Mouse (Mus musculus): Measurements from ENCODE around the gene Fkbp5.
"Not testable (repeated sequence)": the region's sequence is repeated elsewhere in the genome, so short reads cannot be mapped to it uniquely, and the experiment has no call there.

Fkbp5 gene

DNA sequence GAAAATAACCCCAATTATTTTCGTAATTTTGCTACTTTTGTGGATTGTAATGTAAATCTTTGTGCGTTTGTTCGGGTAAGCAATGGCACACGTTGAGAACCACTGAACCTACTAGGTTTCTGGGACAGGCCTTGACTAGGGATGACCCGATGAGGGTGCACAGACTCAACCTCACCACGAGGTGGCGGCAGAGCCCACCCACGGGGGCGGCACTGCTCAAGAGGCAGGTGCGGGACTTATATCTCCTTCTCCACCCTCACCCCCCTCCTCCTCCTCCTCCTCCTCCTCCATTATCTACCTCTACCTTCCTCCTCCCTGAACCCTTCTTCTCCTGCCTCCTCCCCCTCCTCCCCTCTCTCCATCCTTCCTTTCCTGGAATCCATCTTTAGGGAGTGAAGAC, 143.5 kb downstream of the Fkbp5 start:
- DNase-seq (ENCODE audit: low read depth), result peak; percentile 77

DNA sequence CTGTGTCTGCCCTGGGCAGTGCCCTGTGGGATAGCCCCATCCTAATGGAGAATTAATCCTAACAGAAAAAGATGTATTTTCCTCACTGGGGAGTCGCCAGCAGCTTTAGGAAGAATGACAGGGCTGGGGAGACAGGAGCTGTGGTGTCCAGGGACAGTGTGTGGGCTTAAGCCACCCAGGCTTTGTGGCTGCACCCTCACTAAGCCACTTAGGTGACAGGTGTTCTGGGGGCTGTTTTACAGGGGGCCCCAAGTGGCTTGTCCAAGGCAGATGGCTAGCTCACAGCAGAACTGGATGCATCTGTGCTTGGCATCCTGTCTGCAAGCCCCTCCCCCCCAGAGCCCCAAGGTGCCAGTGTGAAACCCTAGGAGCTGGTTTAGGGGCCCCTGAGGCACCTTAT, 145.4 kb downstream of the Fkbp5 start:
- no peak for DNase-seq (ENCODE audit: low read depth)

DNA sequence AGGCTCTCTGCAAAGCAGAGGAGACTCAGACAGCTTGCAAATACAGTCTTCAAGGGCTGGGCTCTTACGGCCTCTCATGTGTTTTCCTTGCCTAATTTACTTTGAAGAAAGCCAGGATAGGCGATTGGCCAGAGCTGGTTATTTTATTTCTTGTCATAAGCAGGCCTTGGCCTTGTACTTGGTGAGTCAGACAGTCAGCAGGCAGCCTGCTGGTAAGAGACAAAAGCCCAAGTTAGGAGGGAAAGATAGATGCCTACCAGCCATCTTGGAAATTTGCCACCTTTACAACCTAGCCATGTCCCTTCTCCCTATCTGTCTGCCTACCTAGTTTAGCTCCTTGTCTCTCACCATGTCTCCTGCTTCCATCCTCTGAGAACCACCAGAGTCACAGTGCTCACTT, 146.0 kb downstream of the Fkbp5 start:
- peak; percentile 28 for DNase-seq (ENCODE audit: low read depth)

GRCm38 (mm10) chr17:28369056-28369455, 148.3 kb downstream of the Fkbp5 start:
- peak; percentile 33 for DNase-seq (ENCODE audit: low read depth)

DNA sequence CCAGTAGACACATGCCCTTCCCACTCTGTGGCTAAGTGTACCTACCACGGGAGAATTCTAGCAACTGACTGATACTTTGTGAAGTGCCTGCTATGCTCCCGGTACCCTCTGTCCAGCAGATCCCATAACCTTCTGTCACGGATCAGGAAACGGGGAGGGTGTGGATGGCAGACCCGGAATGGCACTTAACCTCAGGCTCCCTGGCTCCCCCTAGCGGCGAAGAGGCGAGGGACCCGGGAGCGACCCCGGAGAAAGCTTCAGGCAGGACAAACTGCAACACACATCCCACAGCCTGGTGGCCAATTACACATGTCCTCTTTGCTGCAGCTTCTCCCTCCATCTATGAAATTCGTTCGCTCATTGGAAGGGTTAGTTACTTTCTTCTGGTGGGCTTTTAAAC, 148.9 kb downstream of the Fkbp5 start:
- DNase-seq (ENCODE audit: low read depth), result peak; percentile 80

DNA sequence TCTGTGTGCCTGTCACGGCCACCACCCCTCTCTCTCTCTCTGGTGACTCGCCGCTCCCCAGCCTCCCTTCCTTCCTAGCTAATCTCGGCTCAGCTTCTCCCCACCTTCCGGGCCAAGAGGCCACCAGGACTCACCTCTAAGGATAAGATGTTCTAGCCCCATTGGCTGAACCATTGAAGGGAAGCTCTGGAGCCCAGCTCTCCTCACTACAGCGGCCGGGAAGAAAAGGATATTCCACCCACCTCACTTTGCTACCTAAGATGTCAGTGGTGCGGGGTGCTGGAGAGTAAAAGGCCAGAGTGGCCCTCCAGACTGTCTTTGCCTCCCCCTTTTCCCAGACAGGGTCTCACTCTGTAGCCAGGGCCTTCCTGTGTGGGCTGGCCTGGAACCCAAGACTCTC, 152.2 kb downstream of the Fkbp5 start, which contains the start of gene Tulp1:
TSS of gene Tulp1 (minus strand) at position 101 of the 400 bp plus-strand sequence.
- DNase-seq (ENCODE audit: low read depth), result no peak

DNA sequence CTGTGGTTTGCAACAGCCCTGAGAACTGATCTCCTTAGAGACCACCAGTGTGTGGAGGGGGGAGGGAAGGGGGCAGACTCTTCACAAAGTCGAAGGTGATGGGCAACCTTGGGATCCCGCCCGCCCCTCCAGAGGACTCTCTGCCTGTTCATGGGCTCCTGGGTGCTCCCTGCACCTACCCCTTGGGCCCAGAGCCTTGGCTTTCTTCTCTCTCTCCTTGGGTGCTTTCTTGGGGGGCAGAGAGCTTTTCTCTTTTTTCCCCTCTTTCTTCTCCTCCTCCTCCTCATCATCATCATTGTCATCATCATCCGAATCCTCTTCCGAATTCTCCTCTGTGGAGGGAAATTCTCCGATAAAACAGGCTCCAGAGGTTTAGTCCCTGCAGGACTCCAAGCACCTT, 153.8 kb downstream of the Fkbp5 start:
- DNase-seq (ENCODE audit: low read depth), result no peak

DNA sequence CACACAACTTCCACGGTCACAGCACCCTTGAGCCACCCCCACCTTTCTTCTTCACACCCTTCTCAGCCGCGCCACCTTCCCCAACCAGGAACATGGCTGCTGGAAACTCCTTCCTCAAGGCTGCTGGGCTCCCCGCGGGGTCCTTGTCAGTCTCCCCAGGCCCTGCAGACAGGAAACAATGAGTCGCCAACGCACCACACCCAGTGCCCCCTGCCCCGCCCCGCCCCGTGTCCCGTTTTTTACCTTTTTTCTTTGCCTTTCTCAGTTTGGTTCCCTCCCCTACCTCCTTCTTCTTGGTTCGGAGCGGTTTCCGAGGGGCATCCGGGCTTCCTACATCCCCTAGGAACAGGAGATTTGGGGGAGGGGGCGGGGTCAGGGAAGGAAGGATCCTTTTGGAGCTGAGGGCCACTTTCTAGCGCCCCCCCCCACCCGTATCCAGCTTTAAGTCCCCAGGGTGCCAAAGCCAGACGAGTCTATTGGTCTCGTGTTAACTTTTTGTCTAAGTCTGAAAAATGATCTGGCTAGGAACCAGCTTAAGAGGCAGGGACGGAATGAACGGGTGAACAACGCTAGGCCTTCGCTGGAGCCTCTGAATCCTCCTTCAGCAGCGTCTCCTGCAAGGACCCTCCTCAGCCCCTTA, 154.6 kb downstream of the Fkbp5 start:
- DNase-seq (ENCODE audit: low read depth), result no peak

GRCm38 (mm10) chr17:28361921-28362652, 155.2 kb downstream of the Fkbp5 start:
- no peak for DNase-seq (ENCODE audit: low read depth)

- DNase-seq (ENCODE audit: low read depth), result no peak
Measured at GRCm38 (mm10) chr17:28360531-28361277, 156.6 kb downstream of the Fkbp5 start.

DNA sequence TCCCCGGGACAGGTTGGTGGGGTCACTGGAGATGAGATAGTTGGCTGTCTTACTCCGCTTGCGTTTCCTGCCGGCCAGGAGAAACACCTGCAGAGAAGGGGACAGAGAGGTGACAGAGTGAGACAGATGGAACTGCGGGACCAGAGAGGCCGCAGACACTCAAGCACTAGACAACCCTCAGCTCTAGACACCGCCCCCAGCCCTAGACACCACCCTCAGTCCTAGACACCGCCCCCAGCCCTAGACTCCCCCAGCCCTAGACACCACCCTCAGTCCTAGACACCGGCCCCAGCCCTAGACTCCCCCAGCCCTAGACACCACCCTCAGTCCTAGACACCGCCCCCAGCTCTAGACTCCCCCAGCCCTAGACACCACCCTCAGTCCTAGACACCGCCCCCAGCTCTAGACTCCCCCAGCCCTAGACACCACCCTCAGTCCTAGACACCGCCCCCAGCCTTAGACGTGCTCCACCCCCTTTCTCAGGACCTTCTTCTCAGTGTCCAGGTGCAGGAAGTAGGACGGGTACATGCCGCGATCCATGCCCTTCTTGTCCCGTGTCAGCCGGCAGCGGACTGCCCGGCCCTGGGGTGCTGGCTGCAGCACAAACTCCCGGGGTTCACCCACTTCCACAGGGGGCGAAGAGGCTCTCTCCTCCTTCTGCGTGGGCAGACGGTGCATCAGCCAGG, 158.6 kb downstream of the Fkbp5 start:
- not testable (repeated sequence) for DNase-seq (ENCODE audit: low read depth)

DNA sequence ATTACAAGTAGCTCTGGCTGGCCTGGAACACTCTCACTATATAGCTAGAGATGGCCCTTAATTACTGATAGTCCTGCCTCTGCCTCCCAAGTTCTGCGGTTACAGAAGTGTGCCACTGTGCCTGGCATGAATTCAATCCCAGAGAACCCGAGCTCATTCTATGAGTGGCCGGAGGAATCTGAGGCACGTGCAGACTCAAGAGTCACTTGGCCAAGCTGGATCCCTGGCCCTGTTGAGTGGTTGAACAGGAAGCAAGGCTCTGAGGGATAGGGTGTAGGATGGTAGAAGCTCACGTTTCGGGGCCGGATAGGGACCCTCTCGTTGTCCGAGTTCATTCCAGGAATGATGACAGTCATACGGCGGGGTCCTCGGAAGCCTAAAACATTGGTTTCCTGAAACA, 161.5 kb downstream of the Fkbp5 start:
- no peak for DNase-seq (ENCODE audit: low read depth)

DNA sequence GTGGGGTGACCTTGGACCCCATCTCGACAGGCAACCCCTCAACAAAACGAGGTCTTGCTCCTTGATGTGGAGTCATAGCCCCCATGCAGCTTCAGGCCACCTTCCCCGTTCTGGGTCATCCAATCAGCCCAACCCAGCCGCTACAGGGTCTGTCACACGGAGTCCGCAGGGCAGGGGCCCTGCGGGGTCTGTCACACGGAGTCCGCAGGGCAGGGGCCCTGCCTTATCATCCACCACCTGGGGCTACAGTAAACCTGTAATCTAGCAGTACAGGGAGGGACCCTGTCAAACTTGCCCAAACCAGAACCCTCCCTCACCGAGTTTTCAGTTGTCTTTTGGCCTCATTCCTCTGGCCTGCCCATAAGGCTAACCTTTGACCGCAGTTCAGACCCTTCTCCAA, 165.3 kb downstream of the Fkbp5 start:
- DNase-seq (ENCODE audit: low read depth), result no peak

DNA sequence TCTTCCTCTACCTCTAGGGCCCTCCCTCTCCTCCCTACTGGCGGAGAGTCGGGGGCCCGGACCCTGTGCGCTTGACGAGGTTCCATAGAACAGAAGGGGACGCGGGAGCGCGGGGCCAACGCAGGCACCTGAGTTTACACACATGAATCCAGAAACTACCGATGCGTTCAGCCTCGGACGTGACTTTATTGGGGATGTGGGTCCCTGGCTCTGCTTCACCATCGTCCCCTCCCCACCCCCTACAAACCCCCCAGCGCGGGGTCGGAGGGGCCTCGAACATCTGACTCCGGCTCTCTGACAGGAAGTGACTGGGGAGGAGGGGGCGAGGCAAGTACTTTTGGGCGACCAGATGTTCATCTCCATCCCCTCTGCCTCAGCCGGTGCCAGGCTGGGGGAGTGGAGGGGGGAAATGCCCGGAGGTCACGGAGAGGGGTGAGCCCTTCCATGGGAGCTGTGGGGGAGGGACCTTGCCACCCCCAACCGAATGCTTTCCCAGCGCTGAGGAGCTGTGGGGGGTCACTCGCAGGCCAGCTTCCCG, 165.9 kb downstream of the Fkbp5 start:
- DNase-seq (ENCODE audit: low read depth), result no peak

DNA sequence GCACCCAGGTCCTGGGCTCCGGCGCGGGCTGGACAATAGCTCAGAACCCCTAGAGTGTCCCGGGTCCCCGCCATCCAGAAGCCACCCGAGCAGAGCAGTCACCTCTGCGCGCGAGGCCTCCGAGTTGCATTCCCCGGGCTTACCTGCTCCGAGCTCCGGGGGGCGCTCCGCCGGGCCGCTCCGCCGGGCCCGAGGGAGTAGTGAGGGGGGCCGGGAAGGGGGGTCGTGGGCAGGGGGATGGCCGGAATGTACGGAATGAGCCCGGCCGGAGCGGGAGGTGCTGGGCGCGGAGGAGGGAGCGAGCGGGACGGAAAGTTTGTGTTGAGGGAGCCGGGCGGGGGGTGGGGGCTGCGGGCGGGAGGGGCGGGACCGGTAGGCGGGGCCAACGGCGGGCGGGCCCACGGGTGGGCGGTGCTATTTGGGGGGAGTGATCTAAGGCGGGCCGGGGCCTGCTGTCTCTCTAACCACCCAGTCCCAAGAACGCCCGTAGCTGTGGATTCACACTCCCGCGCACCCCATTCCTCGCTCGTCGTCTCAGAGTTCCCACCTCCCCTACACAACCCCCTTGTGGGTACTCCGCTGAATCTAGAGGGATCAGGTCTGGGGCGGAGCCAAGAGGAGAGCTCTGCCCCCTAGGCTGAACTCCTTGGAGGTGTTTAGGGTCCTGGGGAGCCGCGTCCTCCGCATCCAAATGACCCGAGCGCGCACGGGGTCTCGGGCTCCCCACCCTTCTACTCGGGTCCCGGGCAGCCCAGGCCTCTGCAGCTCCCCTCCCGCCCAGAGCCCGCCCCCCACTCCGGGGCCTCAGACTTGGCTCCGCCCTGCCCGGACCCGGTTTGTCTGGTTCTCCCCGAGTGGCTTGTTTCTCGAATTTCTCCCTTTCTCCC, 166.6 kb downstream of the Fkbp5 start, which contains the start of gene Tead3:
TSS of gene Tead3 (minus strand) at position 352 of the 887 bp plus-strand sequence.
- DNase-seq (ENCODE audit: low read depth), result no peak

- no peak for DNase-seq (ENCODE audit: low read depth)
Measured at GRCm38 (mm10) chr17:28349901-28350465, 167.3 kb downstream of the Fkbp5 start.

DNA sequence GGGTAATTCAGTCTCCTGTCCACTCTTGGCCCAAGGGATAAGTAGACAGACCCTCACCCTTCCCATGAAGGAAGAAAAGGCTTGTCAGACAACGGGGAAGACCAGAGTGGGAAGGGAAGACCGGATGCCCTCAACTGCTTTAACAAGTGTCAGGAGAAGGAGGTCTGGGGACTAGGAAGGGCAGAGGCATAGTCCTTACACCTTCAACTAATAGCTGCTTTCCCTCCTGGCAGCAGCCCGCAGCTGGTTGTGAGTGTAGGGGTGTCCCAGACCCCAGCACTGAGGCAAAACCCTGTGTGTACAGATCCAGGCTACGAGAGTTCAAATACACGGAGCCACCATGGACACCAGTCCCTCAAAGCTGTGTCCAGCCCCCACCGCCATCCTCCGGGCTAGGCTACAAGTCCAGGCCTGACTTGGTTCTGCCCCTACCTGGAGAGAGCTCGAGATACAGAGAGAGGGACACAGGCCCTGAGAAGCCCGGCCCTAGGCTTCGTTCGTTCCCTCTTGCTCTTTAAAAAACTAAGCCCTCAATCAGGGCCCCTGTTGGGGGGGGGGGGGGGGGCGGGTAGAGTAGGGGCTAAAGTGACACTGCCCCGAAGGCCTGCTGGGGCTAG, 168.0 kb downstream of the Fkbp5 start:
- DNase-seq (ENCODE audit: low read depth), result no peak

Data from 416B (cell line).